Mouse (Mus musculus): Measurements from ENCODE around the gene Zic1.

The Zic1 gene

DNA sequence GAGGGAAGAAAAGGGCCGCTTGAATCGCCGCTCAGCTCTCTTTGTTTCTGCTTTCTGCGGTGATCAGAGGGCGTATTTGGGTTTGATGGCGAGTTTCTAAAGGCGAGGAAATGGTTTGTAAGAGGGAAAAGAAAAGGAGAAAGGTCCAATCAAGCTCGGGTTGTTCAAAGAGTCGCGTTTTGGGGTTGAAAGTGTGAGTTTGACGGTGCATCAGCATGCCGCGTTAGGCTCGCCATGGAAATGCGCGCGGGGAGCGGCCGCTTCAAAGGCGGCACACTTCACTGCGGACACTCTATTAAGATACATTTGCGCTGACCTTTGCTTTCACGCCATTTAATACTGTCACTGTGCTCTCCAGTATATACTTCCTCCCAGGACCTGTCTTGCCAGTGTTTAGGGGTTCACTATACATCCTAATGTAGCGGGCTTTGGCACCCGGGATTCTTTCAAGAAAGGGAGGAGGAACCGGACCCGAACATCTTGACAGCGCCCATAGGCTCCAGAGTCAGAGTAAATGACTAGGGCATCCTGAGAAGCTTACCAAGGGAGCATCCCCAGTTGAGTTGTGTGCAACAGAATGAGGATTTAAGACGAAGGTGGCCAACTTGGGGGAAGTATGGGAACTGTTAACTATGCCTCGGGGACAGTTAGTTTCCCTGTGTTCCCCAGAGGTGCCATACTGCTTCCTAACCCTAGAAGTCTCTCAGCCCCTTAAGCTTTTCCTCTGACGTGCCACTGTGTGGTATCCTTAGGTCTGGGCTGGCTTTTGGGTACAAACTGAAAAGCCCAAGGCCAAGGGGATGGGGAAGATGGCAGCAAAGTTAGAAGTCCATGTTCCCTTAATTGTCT lies 21.5 kb upstream of the Zic1 start:
- no peak for TF ChIP-seq GATA4 (IDR thresholded peaks at IDR 0.05; ENCODE audit: insufficient replicate concordance, low read length)

DNA sequence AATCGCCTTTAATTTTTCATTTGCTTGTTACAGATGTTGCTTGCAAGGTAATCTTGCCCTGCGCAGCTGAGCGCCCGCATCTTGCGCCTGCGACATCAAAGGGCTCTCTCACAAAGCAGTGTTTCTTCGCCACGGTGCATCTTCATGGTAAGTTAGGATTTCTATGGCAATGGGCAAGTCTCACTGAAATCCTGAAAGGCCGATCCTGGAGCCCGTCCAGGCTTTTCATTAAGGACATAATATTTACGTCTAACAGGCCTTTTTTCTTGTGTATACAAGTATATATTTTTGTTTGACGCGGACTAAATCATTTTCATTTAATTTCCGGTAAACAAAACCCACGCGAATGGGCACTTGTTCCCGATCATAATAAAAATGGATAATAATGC lies 20.9 kb upstream of the Zic1 start:
- TF ChIP-seq GATA4 (IDR thresholded peaks at IDR 0.05; ENCODE audit: insufficient replicate concordance, low read length), result no peak

DNA sequence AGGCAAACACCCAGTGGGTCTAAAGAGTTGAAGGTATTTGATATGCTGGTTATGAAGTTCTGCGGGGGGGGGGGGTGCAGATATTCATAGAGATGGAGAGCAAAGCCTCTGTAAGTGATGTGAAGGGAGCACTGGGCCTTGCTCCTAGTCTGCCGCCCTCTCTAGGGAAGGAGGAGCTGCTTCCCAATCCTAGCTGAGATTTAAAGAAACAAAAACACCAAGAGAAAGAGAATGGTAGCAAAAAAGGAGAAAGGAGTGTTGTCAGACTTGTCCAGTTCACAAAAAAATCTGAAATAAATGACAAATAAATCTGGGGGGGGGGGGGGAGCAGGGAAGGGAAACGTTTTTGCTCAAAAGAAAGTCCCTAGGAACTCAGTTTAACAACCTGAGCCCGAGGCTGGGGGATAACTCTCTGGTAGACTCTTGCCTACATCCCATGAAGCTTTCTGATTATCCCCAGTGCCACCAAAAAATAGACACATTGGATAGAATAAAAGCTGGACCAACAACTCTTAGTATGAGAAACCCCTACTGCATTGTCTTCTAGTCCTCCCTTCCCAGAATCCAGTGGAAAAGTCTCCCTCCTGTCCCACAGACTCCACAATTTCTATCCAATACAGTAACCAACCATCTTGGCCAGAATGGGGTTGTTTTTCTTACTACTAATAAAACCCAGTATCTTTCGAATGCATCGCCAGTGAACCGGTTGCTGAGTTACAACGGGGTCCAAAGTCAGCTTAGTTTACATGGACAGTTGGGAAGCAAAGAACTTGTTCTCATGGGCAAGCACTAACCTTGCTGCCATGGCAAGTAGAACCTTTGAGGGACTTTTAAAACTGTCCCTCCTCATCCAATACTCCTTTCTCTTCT lies 20.2 kb upstream of the Zic1 start:
- TF ChIP-seq GATA4 (IDR thresholded peaks at IDR 0.05; ENCODE audit: insufficient replicate concordance, low read length), result no peak

DNA sequence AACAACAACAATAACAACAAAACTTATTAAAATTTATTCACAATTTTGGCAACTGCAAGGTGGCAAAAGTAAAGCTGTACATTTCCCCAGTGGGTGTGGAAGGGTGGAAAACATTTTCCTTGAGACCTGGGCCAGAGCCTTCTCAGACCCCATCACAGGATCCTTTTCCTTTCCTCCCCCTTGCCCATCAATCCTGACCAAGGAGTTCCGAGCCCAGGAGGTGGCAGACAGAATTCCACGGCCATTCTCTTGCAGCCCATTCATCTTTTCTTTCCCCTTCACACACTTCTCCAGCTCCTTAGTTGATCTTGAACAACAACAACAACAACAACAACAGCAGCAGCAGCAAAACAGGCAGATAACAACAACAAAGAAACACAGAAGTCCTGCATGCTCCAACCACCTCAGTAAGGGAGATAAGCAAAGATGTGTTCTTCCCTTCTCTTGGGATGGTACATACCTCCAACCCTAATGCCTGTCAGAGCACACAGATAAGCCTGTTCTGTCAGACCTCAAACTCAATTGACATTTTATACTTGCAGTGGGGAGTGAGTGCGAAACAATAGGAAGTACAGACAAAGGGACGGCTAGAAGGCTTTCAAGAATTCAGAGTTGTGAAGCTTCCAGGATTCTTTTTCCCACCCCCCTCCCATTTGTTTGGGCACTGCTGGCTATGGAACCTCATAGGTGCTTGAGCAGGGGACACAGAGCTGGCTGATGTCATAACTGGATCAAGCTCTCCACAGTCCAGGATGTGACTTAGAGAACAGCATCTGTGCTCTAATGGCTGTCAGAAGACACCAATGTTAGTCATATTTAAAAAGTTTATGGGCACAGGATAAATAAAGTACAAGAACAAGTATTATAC lies 19.3 kb upstream of the Zic1 start:
- TF ChIP-seq GATA4 (IDR thresholded peaks at IDR 0.05; ENCODE audit: insufficient replicate concordance, low read length), result no peak

DNA sequence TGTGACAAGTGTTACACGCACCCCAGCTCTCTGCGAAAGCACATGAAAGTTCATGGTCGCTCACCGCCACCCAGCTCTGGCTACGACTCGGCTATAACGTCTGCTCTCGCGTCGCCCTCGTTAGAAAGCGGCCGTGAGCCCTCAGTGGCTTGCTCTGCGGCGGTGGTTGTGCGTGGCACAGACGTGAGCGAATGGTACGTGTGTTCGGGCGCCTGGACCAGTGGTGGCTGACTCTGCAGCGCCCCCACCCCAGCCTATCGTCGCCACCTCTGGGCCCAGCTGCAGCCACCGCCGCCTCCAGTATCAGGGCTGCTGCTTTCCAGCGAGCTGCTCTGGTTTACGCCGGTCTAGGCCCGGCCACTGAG lies 18.5 kb upstream of the Zic1 start:
- no peak for TF ChIP-seq GATA4 (IDR thresholded peaks at IDR 0.05; ENCODE audit: insufficient replicate concordance, low read length)

DNA sequence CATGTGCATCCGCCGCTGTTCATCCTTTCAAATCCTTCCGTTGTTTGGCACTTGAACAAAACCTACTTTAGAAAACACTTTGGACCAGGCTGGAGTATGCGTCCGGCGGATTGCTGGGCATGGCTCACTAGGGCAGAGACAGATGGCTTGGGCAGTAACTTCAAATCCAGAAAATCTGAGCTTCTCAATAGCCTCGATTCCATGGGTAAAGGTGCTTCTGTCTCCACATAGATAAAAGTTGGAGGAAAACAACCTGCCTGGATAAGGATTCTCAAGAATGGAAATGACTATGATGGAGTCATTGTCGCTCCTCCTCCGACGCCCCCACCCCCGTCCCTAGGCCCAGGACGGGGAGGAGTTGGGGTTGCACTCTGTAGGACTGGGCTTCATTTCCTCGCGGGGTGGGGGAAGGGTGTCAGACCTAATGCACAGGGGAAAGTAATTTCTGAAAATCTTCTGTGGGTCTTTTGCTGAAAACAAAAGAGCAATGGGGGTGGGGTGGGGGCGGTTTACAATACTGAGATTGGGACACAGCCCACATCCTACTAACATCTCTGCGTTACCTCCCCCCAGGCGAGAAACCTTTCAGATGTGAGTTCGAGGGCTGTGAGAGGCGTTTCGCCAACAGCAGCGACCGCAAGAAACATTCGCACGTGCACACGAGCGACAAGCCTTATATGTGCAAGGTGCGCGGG lies 18.0 kb upstream of the Zic1 start:
- no peak for TF ChIP-seq GATA4 (IDR thresholded peaks at IDR 0.05; ENCODE audit: insufficient replicate concordance, low read length)

DNA sequence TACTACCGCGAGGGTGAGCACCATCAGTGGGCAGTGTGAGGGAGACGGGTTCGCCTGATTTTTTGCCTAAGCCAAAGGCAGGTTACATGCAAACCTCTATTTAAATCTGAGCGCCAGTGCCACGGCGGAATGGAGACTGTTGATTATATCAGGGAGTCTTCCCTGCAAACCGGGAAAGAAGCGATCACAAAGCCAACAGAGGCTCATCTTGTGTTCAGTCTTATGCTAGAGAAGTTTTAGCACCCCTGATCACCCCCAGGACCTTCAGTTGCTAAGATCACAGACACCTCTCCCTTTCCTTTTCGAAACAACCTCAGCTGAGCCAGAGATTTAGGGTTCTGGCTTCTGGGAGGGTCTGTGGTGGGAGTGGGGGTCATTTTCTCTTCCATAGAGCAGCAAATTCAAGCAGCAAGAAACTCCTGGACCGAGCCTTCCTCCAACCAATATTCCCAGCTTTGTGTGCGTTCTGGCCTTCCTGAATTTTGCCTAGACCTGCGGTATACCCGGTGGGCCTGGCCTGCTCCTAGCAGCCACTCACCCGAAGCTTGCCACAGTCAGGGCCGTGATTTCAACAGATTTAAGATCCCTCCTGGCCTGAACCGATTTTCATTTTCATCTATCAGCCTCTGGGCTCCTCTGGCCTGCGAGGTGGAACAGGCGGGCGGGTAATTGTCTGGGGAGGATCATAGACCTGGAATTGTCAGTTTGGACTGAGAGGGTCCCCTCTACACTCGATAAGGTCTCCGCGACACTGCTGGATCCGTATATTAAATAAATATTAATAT lies 17.1 kb upstream of the Zic1 start:
- TF ChIP-seq GATA4 (IDR thresholded peaks at IDR 0.05; ENCODE audit: insufficient replicate concordance, low read length), result no peak

DNA sequence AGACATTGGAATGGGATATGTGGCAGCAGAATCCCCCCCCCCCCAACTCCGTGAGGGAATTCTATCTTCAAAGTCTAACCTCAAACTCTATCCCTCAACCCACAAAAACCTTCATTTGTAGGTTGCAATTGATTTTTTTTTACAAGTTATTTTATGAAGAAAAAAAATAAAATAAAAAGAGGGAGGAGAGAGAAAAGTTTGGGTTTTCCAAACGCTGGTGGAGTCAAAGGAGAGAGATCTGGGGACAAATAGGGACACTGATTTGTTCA lies 16.4 kb upstream of the Zic1 start:
- TF ChIP-seq GATA4 (IDR thresholded peaks at IDR 0.05; ENCODE audit: insufficient replicate concordance, low read length), result no peak

DNA sequence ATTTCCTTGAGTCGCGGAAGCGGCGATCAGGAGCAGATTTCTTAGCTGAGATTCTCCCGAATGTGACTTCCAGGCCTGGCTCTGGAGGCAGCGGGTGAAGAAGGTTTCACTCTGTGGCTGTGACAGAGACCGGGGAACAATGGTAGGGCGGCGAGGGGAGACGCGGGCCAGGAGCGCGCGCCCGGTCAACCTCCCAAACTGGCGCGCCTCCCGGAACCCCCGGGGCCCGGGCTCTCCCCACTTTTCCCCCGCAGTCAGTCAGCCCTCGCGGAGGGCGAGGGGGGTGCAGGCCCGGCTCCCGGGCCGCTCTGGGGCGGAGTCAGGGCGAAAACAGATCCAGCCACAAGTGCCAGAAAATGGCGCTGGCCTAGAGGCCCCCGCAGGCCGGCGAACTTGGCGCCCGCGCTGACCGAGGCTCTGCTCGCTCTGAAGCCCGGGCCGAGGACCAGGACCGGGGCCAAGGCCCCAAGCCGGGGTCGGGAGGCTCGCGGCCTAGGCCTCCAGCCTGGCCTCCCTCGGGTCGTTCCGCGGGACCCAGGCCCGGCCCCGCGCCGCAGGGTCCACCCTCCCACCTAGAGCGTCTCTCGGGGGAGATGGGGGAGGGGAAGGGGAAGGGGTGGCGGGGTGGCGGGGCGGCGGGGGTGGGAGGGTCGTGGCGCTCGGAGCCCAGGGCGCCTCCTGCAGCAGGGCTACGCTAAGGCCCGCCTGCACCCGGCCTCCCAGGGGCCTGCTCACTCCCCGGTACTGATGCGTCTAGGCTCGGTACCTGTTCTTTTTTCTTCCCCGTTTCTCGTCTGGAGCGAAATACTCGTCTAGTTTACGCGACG lies 15.9 kb upstream of the Zic1 start:
- no peak for TF ChIP-seq GATA4 (IDR thresholded peaks at IDR 0.05; ENCODE audit: insufficient replicate concordance, low read length)

DNA sequence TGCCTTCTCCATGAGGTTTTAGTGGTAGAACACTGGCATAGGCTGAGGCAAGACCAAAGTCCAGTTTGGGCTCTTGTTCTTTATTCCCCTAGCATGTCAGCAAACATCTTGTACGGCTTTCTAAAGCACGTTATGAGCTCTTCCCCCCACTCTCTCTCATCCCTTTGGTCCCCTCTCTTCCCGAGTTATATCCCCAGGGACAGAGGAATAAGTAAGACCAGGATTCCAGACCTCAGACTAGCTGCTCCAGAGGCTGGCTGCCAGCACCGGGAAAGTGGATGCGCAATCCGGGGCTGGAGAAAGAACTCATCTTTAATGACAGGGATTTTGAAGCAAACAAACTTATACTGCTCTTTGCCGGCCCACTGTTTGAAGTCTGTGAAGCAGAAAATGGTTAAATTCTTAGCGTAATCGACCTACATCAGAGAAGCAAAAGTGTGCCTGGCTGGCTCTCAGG lies 14.9 kb upstream of the Zic1 start:
- no peak for TF ChIP-seq GATA4 (IDR thresholded peaks at IDR 0.05; ENCODE audit: insufficient replicate concordance, low read length)

DNA sequence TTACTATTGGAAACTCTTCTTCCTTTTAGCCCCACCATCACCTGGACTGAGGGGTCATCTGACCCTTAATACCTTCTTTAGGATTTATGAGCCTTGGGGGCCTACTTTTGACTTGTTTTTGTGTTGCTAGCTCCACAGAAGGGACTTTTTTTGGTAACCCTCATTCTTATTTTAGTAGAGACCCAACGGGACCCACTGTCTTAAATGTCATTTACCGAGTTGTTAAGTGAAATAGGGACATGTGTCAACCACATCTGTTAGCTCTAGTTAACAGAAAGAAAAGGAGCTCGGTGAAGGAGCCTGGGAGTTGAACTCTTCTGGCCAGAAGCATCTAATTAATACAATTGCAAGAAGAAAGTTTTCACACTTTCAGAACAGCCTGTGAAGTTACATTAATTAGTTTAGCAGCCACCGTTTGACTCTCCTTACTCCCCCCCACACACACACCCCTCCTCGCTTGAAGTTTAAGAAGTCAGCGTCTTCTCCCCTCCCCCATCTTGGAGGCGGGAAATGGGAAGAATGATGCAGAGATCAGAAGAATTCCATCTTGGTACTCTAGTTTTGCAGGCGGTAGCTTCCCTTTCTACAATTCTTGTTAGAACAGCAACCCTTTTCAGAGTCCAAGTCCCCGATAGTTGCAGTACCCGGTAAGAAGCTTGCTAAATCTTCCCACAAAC lies 14.3 kb upstream of the Zic1 start:
- TF ChIP-seq GATA4 (IDR thresholded peaks at IDR 0.05; ENCODE audit: insufficient replicate concordance, low read length), result no peak

DNA sequence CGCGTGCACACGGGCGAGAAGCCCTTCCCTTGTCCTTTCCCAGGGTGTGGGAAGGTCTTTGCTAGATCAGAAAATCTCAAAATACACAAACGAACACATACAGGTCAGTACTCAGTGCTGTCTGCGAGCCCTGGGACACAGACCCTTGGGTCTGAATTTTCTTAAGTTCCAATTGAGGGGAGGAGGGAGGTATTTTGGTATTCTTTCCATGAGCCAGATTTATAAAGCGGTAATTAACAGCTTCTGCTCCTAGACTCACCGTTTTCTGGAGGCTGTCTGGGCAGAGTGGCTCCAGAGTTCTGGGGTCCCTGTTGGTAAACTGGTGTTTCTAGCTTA lies 13.7 kb upstream of the Zic1 start:
- TF ChIP-seq GATA4 (IDR thresholded peaks at IDR 0.05; ENCODE audit: insufficient replicate concordance, low read length), result no peak
